Mouse (Mus musculus) lung, postnatal 0 days (tissue): ENCODE data around the gene Hoxb3.
A peak's percentile ranks its signal among the peaks of the same experiment; 100 is the strongest.

Experiments used
- CTCF ChIP-seq: IDR thresholded peaks from 2 replicates; pipeline ENCODE4 v1.5.1; 2016; ENCODE audit warnings: antibody characterized with exemption, mild to moderate bottlenecking
- EP300 ChIP-seq: IDR thresholded peaks from 2 replicates; pipeline ENCODE4 v1.6.1; 2016; ENCODE audit warnings: antibody characterized with exemption, mild to moderate bottlenecking, control low read depth

DNA sequence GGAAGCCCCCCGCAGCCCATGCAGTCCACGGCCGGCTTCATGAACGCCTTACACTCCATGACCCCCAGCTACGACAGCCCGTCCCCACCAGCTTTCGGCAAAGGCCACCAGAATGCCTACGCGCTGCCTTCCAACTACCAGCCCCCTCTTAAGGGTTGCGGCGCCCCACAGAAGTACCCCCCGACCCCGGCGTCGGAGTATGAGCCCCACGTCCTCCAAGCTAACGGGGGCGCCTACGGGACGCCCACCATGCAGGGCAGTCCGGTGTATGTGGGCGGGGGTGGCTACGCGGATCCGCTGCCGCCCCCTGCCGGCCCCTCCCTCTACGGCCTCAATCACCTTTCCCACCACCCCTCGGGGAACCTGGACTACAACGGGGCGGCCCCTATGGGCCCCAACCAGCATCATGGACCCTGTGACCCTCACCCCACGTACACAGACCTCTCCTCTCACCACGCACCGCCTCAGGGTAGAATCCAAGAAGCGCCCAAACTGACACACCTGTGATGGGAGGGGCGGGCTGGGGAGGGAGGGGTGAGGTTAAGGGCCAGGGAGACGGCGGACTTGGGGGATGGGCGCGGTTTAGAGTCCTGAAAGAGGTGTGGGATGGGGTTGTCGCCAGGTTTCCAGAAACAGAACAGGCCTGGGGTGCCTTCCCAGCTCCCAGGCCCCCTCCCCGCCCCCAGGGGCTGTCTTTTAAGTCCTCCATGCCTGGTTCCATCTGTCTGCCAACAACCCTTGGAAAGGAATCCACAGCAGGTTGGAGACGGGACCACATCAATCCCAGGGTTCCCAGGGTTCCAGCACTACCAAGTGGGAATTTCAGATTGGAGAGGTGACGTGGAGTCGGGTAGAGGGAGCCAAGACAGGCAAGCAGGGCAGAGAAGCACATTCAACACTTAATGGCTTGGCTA, 23.0 kb downstream of the Hoxb3 start:
- TF ChIP-seq CTCF (peak; percentile 42), EP300 (no peak)
